Mouse (Mus musculus) testis, adult 2 months (tissue): ENCODE measurements around the gene Cdc45. TPM values are rescaled to one million over a fixed set of nuclear protein-coding genes. Genes with fewer than 3 reads are reported as not detected.

ENCODE experiments used
- H3K27ac ChIP-seq: fragments of 200-500 bp; 2 replicates; pipeline ENCODE4 v1.5.1; 2012; ENCODE audit warnings: low read depth, low read length; ENCODE audit not compliant: control insufficient read depth, insufficient read depth
- H3K27me3 ChIP-seq: fragments of 200-500 bp; 2 replicates; pipeline ENCODE4 v1.6.1; 2012; ENCODE audit warnings: mild to moderate bottlenecking, low read length, moderate library complexity; ENCODE audit not compliant: control insufficient read depth, insufficient read depth
- H3K36me3 ChIP-seq: fragments of 200-500 bp; 2 replicates; pipeline ENCODE4 v1.6.1; 2012; ENCODE audit warnings: mild to moderate bottlenecking, low read length; ENCODE audit not compliant: control insufficient read depth, insufficient read depth
- H3K4me1 ChIP-seq: fragments of 200-500 bp; 2 replicates; pipeline ENCODE4 v1.6.1; 2012; ENCODE audit warnings: low read length; ENCODE audit not compliant: control insufficient read depth, insufficient read depth
- H3K4me3 ChIP-seq: fragments of 200-500 bp; 2 replicates; pipeline ENCODE4 v1.5.1; 2012; ENCODE audit warnings: low read depth, mild to moderate bottlenecking, low read length, moderate library complexity, mixed read lengths; ENCODE audit not compliant: control insufficient read depth
- CTCF ChIP-seq: fragments of 200-500 bp; IDR thresholded peaks from 2 replicates; pipeline ENCODE4 v1.5.1; 2012; ENCODE audit warnings: low read depth, mild to moderate bottlenecking, inconsistent platforms, low read length, moderate library complexity; ENCODE audit not compliant: control insufficient read depth, insufficient read depth, insufficient replicate concordance
- POLR2A ChIP-seq: fragments of 200-500 bp; IDR thresholded peaks from 2 replicates; pipeline ENCODE4 v1.6.1; 2012; ENCODE audit warnings: low read depth, mild to moderate bottlenecking, inconsistent platforms, low read length, moderate library complexity; ENCODE audit not compliant: control insufficient read depth
- polyA plus RNA-seq: library from polyadenylated mRNA; depleted of rRNA; stranded (reverse); fragments of >200 nt; gene quantifications from 2 replicates; pipeline ENCODE4 v1.2.3, GENCODE M21; 2012; rRNA removed

The Cdc45 gene
- polyA plus RNA-seq, 1 experiment: 40.7 TPM

- TF ChIP-seq POLR2A: no peak
- no peak for TF ChIP-seq CTCF
- Histone ChIP-seq H3K36me3 (no peaks in the 10 kb centered on the region), H3K4me1 (no peaks in the 10 kb centered on the region; the same call in 1 of the 2 replicates), H3K27ac (no peak overlapping the region), H3K4me3 (no peak overlapping the region), H3K27me3 (no peaks in the 10 kb centered on the region)
Measured at GRCm38 (mm10) chr16:18730640-18731039, 81.1 kb downstream of the Cdc45 start.

Other genes starting within 250 kb of the Cdc45 start
- 4.2 and 6.1 TPM in 2 replicates for gene Tbx1, start 221.3 kb downstream of the Cdc45 start, polyA plus RNA-seq
- gene Gp1bb, start 189.6 kb downstream of the Cdc45 start, polyA plus RNA-seq: 7.8 and 10.9 TPM in 2 replicates
- 9.5 and 11.6 TPM in 2 replicates for gene Gm49601, start 185.6 kb downstream of the Cdc45 start, polyA plus RNA-seq
- 62.5 and 63.0 TPM in 2 replicates for gene Sept5, start 182.0 kb downstream of the Cdc45 start, polyA plus RNA-seq
- 9.2 and 9.3 TPM in 2 replicates for gene Cldn5, start 35.1 kb downstream of the Cdc45 start, polyA plus RNA-seq
- 588 and 668 TPM in 2 replicates for gene Ufd1, start 208 bp downstream of the Cdc45 start, polyA plus RNA-seq
- 7.0 and 7.5 TPM in 2 replicates for gene 2510002D24Rik, start 24.6 kb upstream of the Cdc45 start, polyA plus RNA-seq
- gene Gm28539, start 24.6 kb upstream of the Cdc45 start, polyA plus RNA-seq: not detected in 2 replicates
- 12.4 and 13.9 TPM in 2 replicates for gene Mrpl40, start 64.9 kb upstream of the Cdc45 start, polyA plus RNA-seq
- 15.0 and 16.5 TPM in 2 replicates for gene Hira, start 65.0 kb upstream of the Cdc45 start, polyA plus RNA-seq